Mouse (Mus musculus) left cerebral cortex, postnatal 36 days (tissue): ENCODE measurements around the gene Fhdc1. TPM values are rescaled to one million over a fixed set of nuclear protein-coding genes. Genes with fewer than 3 reads are reported as not detected.

Source experiments
- DNase-seq, 2 experiments: peaks; one replicate each; pipeline ENCODE4 v3.0.0; 2021 to 2022; ENCODE audit warnings: low spot score in 2 of 2, mixed read lengths in 1 of 2
- intact Hi-C: fragments of 180-260 bp; cut with DNase I; formaldehyde crosslinking; loops from one replicate; pipeline ENCODE4 v1.15.1; 2025
- total RNA-seq, 2 experiments: library from RNA; stranded (reverse); gene quantifications; 2 replicates each; pipeline ENCODE4 v1.2.3; 2021

Fhdc1 gene
- total RNA-seq, 2 experiments from 2014 or later: 4.1 to 4.6 TPM

- intact Hi-C loops: no loop called here
- no peak for DNase-seq
Observed at GRCm38 (mm10) chr3:84396240-84396639, 84.0 kb downstream of the Fhdc1 start.

- DNase-seq: no peak
- intact Hi-C loops: no loop called here
Observed at GRCm38 (mm10) chr3:84395840-84396239, 84.4 kb downstream of the Fhdc1 start.

- intact Hi-C loops: no loop called here
- no peak for DNase-seq
Observed at GRCm38 (mm10) chr3:84394841-84395447, 85.3 kb downstream of the Fhdc1 start.

Other genes with a start within 250 kb of the Fhdc1 start
- gene Trim2, start 173.6 kb downstream of the Fhdc1 start, total RNA-seq: 100 to 1,000 TPM; 246 to 252 TPM
- 10 to 100 TPM; 16.7 to 17.4 TPM for gene Arfip1, start 102.2 kb upstream of the Fhdc1 start, total RNA-seq
- gene Tigd4, start 113.1 kb upstream of the Fhdc1 start, total RNA-seq: under 1 TPM in 1 of 2 experiments, not detected in 1; 0.10 TPM
- under 1 TPM; 0.20 to 0.32 TPM for gene Tmem154, start 185.8 kb upstream of the Fhdc1 start, total RNA-seq